Mouse (Mus musculus) midbrain, embryonic 12.5 days (tissue): ENCODE results near the gene Gm11563. TPM values are rescaled to one million over a fixed set of nuclear protein-coding genes. Genes with fewer than 3 reads are reported as not detected.
"Not testable (repeated sequence)": the region's sequence is repeated elsewhere in the genome, so short reads cannot be mapped to it uniquely, and the experiment has no call there.

Source experiments
- ATAC-seq: fragments of 200-750 bp; cut with Nextera tagmentation; 2 replicates; pipeline ENCODE4 v1.8.0; 2017; ENCODE audit warnings: low read depth, moderate TSS enrichment, moderate library complexity; ENCODE audit not compliant: low FRiP score
- H3K27ac ChIP-seq: fragments of 300-500 bp; sonication (generic); replicated peaks from 2 replicates; pipeline ENCODE4 v1.5.1; 2016; ENCODE audit warnings: mild to moderate bottlenecking
- H3K27me3 ChIP-seq: fragments of 300-500 bp; sonication (generic); 2 replicates; pipeline ENCODE4 v1.6.1; 2016; ENCODE audit warnings: mild to moderate bottlenecking
- H3K36me3 ChIP-seq: fragments of 300-500 bp; sonication (generic); 2 replicates; pipeline ENCODE4 v1.6.1; 2016
- H3K4me1 ChIP-seq: fragments of 300-500 bp; sonication (generic); 2 replicates; pipeline ENCODE4 v1.6.1; 2016
- H3K4me2 ChIP-seq: fragments of 300-500 bp; sonication (generic); replicated peaks from 2 replicates; pipeline ENCODE4 v1.6.1; 2016; ENCODE audit warnings: mild to moderate bottlenecking, moderate library complexity
- H3K4me3 ChIP-seq: fragments of 300-500 bp; sonication (generic); 2 replicates; pipeline ENCODE4 v1.5.1; 2016; ENCODE audit warnings: mild to moderate bottlenecking
- H3K9ac ChIP-seq: fragments of 300-500 bp; sonication (generic); replicated peaks from 2 replicates; pipeline ENCODE4 v1.6.1; 2016; ENCODE audit warnings: mild to moderate bottlenecking, moderate library complexity
- H3K9me3 ChIP-seq: fragments of 300-500 bp; sonication (generic); 2 replicates; pipeline ENCODE4 v1.6.1; 2016; ENCODE audit warnings: mild to moderate bottlenecking
- WGBS: fragments of 180-500 bp; shearing (Covaris S2); methylation state at CpG from one replicate; pipeline ENCODE4 v1.1.7; 2016; 5-methylcytosine and 5-hydroxymethylcytosine counted together
- polyA plus RNA-seq: library from polyadenylated mRNA; unstranded; fragments of >200 nt; fragmentation: Nextera tagmentation; extraction: Ambion mirVana; gene quantifications from 2 replicates; pipeline ENCODE4 v1.2.1, GENCODE M21; 2016

The Gm11563 gene
- polyA plus RNA-seq, 1 experiment from 2014 or later = not detected

DNA sequence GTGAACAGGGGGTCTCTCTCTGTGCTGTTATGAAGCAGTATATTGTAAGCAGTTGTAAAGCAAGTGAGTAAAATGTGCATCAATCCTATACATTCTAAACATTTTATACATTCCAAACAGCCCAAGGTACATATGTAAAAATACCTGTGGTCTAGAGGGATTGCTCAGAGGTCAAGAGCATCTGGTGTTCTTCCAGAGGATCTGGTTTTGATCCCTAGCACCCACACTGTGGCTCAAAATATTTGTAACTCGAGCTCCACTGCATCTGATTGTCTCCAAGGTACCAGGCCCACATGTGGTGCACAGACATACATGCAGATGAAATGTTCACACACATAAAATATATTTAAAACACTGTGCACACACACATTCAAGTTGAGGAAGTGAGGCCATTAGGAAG is 17.8 kb downstream of the Gm11563 start:
- Histone ChIP-seq H3K36me3 (no peaks in the 10 kb centered on the region), H3K9me3 (no peaks in the 10 kb centered on the region), H3K4me2 (no peak overlapping the region), H3K4me3 (no peak overlapping the region), H3K27ac (no peak overlapping the region), H3K27me3 (no peaks in the 10 kb centered on the region), H3K4me1 (no peaks in the 10 kb centered on the region), H3K9ac (no peak overlapping the region)
- 34% methylated on average over 1 of the region's 1 CpGs for WGBS
- no peak for ATAC-seq

DNA sequence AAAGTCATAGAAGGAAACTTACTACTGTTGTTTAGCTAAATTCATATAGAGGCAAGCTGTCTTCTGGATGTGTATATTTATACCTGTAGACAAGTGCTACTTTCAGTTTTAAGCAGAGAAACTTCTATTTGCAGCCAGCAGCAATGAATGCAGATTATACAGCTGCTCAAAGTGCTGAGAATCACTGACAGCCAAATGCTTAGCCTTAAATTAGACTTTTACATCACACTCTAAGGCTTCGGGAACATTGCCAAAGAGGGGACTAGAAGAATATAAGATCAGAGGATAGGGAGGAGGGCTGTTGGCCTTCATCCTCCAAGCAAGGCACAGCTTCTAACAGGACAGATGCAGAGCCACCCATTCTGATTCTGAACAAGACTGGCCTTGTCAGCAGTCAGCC is 21.7 kb downstream of the Gm11563 start:
- Histone ChIP-seq H3K4me2 (no peak overlapping the region), H3K4me3 (no peak overlapping the region), H3K27me3 (no peaks in the 10 kb centered on the region), H3K9me3 (no peaks in the 10 kb centered on the region), H3K9ac (no peak overlapping the region), H3K4me1 (0 out of 2 replicates have a peak, but pooled peaks cover 2% of the 10 kb centered on the region), H3K27ac (no peak overlapping the region), H3K36me3 (no peaks in the 10 kb centered on the region)
- WGBS = 93% methylated on average over 1 of the region's 1 CpGs
- ATAC-seq = no peak

DNA sequence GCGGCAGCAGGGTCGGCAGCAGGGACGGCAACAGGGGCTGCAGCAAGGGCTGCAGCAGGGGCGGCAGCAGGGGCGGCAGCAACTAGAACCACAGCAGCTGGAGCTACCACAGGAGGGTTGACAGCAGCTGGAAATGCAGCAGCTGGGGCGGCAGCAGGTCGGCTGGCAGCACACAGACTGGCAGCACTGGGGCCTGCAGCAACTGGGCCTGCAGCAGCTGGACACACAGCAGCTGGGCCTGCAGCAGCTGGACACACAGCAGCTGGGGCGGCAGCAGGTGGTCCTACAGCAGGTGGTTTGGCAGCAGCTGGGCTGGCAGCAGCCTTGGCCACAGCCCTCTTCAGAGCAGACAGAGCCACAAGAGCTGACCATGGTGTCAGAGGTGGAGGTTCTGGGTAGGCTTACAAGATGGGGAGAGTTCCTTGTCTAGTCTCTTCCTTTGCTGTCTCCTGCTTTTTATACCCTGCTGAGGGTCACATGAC is 24.1 kb downstream of the Gm11563 start, which contains the start of gene Krtap4-2:
TSS of gene Krtap4-2 (minus strand) at position 432 of the 482 bp plus-strand sequence.
- ATAC-seq = no peak
- no peak within 1 kb of the TSS for H3K9ac ChIP-seq
- 35% methylated on average over 8 of the region's 8 CpGs for WGBS

DNA sequence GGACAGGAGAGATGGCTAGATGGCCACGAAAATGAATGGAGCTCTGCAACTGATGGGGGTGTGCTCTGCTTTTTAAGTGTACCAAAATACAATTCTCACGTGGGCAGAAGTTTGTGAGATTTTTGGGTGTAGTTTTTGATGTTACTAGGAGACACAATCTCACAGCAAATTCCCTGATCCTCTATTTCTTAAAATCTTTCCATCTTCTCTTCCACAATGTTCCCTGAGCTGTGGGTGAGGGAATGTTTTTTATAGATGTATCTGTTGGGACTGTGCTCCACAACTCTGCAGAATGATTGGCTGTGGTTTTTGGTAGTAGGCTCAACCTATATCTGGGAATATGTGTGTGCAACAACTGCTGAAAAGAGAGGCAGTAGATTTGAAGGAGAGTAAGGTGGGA is 25.5 kb downstream of the Gm11563 start:
- H3K9me3 ChIP-seq = no peaks in the 10 kb centered on the region
- 79% methylated on average over 2 of the region's 2 CpGs for WGBS
- no peak for ATAC-seq

More for the DNA sequence above, 24.1 kb downstream of the Gm11563 start, which contains the start of gene Krtap4-2:
- H3K4me3 ChIP-seq = no peak within 1 kb of the TSS
- no peaks in the 10 kb centered on the region for H3K27me3 ChIP-seq
- H3K36me3 ChIP-seq = no peaks in the 10 kb centered on the region
- H3K9me3 ChIP-seq = no peaks in the 10 kb centered on the region
- 0 out of 2 replicates have a peak, but pooled peaks cover 2% of the 10 kb centered on the region for H3K4me1 ChIP-seq
- no peak within 1 kb of the TSS for H3K27ac ChIP-seq
- H3K4me2 ChIP-seq = no peak within 1 kb of the TSS

DNA sequence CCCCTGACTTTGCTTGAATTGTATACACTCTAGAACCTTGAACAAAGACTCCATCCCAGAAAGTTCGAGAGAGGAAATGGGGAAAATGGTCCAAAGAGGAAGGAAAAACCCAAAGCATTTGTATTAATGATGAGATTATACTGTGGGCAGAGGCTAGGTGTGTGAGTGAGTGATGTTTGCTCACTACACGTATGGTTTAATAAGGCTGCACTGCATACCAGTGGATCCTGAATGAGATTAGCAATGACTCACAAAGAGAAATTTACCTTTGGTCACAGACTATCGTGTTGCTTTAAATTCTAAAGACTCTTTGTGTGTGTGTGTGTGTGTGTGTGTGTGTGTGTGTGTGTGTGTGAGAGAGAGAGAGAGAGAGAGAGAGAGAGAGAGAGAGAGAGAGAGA is 27.9 kb downstream of the Gm11563 start:
- no peak overlapping the region for H3K4me2 ChIP-seq
- H3K4me3 ChIP-seq = no peak overlapping the region
- no peak overlapping the region for H3K27ac ChIP-seq
- H3K27me3 ChIP-seq = no peaks in the 10 kb centered on the region
- H3K9me3 ChIP-seq = no peaks in the 10 kb centered on the region
- ATAC-seq = no peak
- H3K36me3 ChIP-seq = no peaks in the 10 kb centered on the region
- H3K9ac ChIP-seq = no peak overlapping the region
- H3K4me1 ChIP-seq = 0 out of 2 replicates have a peak, but pooled peaks cover 2% of the 10 kb centered on the region
- 79% methylated on average over 3 of the region's 3 CpGs for WGBS

More for the DNA sequence above, 25.5 kb downstream of the Gm11563 start:
- Histone ChIP-seq H3K4me1 (0 out of 2 replicates have a peak, but pooled peaks cover 2% of the 10 kb centered on the region), H3K4me3 (no peak overlapping the region), H3K36me3 (no peaks in the 10 kb centered on the region), H3K27me3 (no peaks in the 10 kb centered on the region), H3K27ac (no peak overlapping the region), H3K4me2 (no peak overlapping the region), H3K9ac (no peak overlapping the region)

DNA sequence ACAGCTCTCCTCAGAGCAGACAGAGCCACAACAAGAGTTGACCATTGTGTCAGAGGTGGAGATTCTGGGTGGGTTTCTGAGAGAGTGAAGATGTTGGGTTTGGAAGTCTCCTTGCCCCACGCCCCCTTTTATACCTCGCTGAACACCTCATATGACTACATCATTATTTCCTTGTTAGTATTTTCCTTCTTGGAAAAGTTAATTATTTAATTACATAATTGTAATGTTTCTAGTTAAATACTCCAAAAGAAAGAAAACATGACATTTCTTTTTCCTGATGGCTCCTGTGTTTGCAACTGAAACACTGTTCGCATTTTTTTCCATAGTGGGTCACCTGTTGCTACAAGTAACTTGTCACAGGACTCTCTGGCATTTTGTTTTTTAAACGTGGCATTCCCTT is 30.6 kb downstream of the Gm11563 start, which contains the start of gene Krtap4-1:
TSS of gene Krtap4-1 (minus strand) at position 101 of the 400 bp plus-strand sequence.
- no peaks in the 10 kb centered on the region for H3K27me3 ChIP-seq
- WGBS = 83% methylated on average over 4 of the region's 4 CpGs
- H3K4me2 ChIP-seq = no peak within 1 kb of the TSS
- no peaks in the 10 kb centered on the region for H3K36me3 ChIP-seq
- no peaks in the 10 kb centered on the region for H3K9me3 ChIP-seq
- H3K4me3 ChIP-seq = no peak within 1 kb of the TSS
- no peaks in the 10 kb centered on the region for H3K4me1 ChIP-seq
- no peak within 1 kb of the TSS for H3K27ac ChIP-seq
- ATAC-seq = no peak
- H3K9ac ChIP-seq = no peak within 1 kb of the TSS

DNA sequence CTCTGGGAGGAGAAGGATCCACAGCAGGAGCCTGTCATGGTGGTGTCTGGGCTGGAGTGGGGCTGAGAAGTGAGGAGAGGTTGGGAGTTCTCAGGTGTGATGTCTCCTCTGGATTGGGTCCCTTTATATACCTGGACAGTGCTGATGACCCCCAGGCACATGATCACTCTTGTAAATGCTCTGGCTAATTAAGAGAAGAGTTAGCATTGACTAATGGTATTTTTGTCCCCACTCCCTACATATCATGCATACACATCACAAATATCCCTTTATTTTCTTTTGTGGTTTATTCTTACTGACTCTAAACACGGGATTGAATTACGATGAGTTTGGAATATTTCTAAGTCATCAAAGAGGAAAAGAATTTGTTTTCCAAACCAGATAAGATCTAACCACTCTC is 38.4 kb downstream of the Gm11563 start, which contains the start of gene Gm11562:
TSS of gene Gm11562 (minus strand) at position 101 of the 400 bp plus-strand sequence.
- no peak for ATAC-seq
- WGBS = 87% methylated on average over 2 of the region's 2 CpGs
- H3K4me1 ChIP-seq = no peaks in the 10 kb centered on the region
- H3K27ac ChIP-seq = no peak within 1 kb of the TSS
- H3K4me3 ChIP-seq = no peak within 1 kb of the TSS
- H3K4me2 ChIP-seq = no peak within 1 kb of the TSS
- no peaks in the 10 kb centered on the region for H3K36me3 ChIP-seq
- no peaks in the 10 kb centered on the region for H3K9me3 ChIP-seq
- H3K27me3 ChIP-seq = no peaks in the 10 kb centered on the region
- H3K9ac ChIP-seq = no peak within 1 kb of the TSS

DNA sequence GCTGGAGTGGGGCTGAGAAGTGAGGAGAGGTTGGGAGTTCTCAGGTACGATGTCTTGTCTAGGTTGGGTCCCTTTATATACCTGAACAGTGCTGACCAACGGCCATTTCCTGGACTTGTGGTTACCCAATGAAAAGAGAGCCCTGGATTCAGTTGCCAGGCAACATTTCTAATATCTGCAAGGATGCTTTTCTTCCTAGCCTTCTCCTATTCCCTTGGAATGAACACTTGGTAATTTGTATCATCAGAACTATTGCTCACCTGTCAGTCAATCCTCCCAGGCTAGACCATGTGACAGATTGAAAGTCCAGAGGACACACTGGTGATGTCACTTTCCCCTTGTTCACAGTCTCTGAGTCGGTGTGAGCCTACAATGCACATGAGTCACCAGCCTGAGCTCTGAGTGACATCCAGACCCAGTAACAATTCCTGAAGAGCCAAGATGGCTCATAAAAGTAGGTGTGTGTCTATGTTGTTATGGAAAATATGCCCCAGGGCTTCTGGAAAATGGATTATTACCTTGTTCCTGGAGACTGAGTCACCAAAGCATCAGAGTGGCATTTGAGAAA is 43.9 kb downstream of the Gm11563 start, which contains the start of gene Krtap2-4:
TSS of gene Krtap2-4 (minus strand) at position 51 of the 568 bp plus-strand sequence.
- WGBS = 81% methylated on average over 3 of the region's 3 CpGs

DNA sequence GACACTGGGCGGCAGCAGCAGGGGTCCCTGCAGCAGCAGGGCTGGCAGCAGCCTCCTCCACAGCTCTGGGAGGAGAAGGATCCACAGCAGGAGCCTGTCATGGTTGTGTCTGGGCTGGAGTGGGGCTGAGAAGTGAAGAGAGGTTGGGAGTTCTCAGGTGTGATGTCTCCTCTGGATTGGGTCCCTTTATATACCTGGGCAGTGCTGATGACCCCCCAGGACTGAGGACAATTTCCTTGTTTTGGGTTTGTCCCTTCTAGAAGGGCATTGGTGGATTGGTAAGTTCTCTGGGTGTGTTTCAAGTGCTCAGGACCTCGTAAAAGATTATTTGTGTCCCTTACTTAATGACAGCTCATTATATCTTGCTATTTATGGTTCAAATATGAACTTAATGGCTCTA is 48.7 kb downstream of the Gm11563 start, which contains the start of gene Gm11937:
TSS of gene Gm11937 (minus strand) at position 101 of the 400 bp plus-strand sequence.
- not testable (repeated sequence) for H3K27me3 ChIP-seq, H3K36me3 ChIP-seq, H3K27ac ChIP-seq, ATAC-seq, H3K4me3 ChIP-seq, H3K4me2 ChIP-seq, H3K9ac ChIP-seq, H3K9me3 ChIP-seq, H3K4me1 ChIP-seq
- WGBS = 73% methylated on average over 1 of the region's 2 CpGs

More for the DNA sequence above, 43.9 kb downstream of the Gm11563 start, which contains the start of gene Krtap2-4:
- no peak for ATAC-seq
- Histone ChIP-seq H3K4me1 (no peaks in the 10 kb centered on the region), H3K27ac (no peak within 1 kb of the TSS), H3K9me3 (no peaks in the 10 kb centered on the region), H3K4me3 (no peak within 1 kb of the TSS), H3K9ac (no peak within 1 kb of the TSS), H3K27me3 (no peaks in the 10 kb centered on the region), H3K36me3 (no peaks in the 10 kb centered on the region), H3K4me2 (no peak within 1 kb of the TSS)

DNA sequence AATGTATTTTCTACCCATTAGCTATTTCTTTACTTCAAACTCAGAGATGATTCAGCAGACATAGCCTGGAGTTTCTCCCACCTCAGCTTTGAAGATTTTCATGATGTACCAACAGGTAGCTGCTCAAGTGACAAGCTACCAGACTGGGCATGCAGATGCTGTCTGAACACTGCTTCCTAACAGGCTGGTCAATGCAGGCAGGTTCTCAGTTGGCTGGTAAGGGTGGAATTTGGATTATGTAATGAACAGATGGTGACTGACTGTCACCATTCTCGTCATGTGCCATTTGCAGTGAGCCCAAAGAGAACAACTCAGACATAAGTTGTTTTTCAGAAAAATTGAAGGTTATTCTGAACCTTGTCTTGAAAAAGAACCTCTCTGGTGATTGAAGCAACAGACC is 49.6 kb downstream of the Gm11563 start:
- 69% methylated on average over 1 of the region's 1 CpGs for WGBS
- no peaks in the 10 kb centered on the region for H3K27me3 ChIP-seq
- no peaks in the 10 kb centered on the region for H3K4me1 ChIP-seq
- no peak overlapping the region for H3K4me2 ChIP-seq
- no peak overlapping the region for H3K27ac ChIP-seq
- H3K9ac ChIP-seq = no peak overlapping the region
- H3K9me3 ChIP-seq = no peaks in the 10 kb centered on the region
- ATAC-seq = no peak
- H3K4me3 ChIP-seq = no peak overlapping the region
- H3K36me3 ChIP-seq = no peaks in the 10 kb centered on the region
